Mouse (Mus musculus) kidney, embryonic 14.5 days (tissue): ENCODE measurements at regions not wholly inside any gene's neighbourhood (a gene's known extent, or its start where the extent isn't known, plus 50 kb on each side); places are given as distances from the start of the nearest gene placed in this dataset.

Experiments
- ATAC-seq: fragments of 200-750 bp; cut with Nextera tagmentation; 2 replicates; pipeline ENCODE4 v1.8.0; 2017; ENCODE audit warnings: moderate number of reproducible peaks, mild to moderate bottlenecking, moderate TSS enrichment, moderate library complexity; ENCODE audit not compliant: low FRiP score, low TSS enrichment
- H3K27ac ChIP-seq: fragments of 300-500 bp; sonication (generic); 2 replicates; pipeline ENCODE4 v1.5.1; 2014; ENCODE audit warnings: low read depth, mild to moderate bottlenecking, low read length, moderate library complexity, mixed read lengths
- H3K27me3 ChIP-seq: fragments of 300-500 bp; sonication (generic); 2 replicates; pipeline ENCODE4 v1.6.1; 2014; ENCODE audit warnings: mild to moderate bottlenecking, low read length; ENCODE audit not compliant: control insufficient read depth, insufficient read depth
- H3K36me3 ChIP-seq: fragments of 300-500 bp; sonication (generic); 2 replicates; pipeline ENCODE4 v1.6.1; 2014; ENCODE audit warnings: low read length, mixed read lengths; ENCODE audit not compliant: control insufficient read depth, insufficient read depth
- H3K4me1 ChIP-seq: fragments of 300-500 bp; sonication (generic); 2 replicates; pipeline ENCODE4 v1.6.1; 2014; ENCODE audit warnings: low read length, mixed read lengths; ENCODE audit not compliant: control insufficient read depth, insufficient read depth
- H3K4me2 ChIP-seq: fragments of 300-500 bp; sonication (generic); replicated peaks from 2 replicates; pipeline ENCODE4 v1.6.1; 2014; ENCODE audit warnings: low read depth, mild to moderate bottlenecking, low read length
- H3K4me3 ChIP-seq: fragments of 300-500 bp; sonication (generic); 2 replicates; pipeline ENCODE4 v1.5.1; 2014; ENCODE audit warnings: mild to moderate bottlenecking, low read length
- H3K9ac ChIP-seq: fragments of 300-500 bp; sonication (generic); 2 replicates; pipeline ENCODE4 v1.6.1; 2014; ENCODE audit warnings: low read depth, mild to moderate bottlenecking, low read length, moderate library complexity
- H3K9me3 ChIP-seq: fragments of 300-500 bp; sonication (generic); 2 replicates; pipeline ENCODE4 v1.6.1; 2016; ENCODE audit warnings: low read length; ENCODE audit not compliant: control insufficient read depth
- WGBS: fragments of 180-500 bp; shearing (Covaris S2); extraction: QIAGEN DNeasy Blood & Tissue Kit; methylation state at CpG from one replicate; pipeline ENCODE4 v1.1.7; 2014; 5-methylcytosine and 5-hydroxymethylcytosine counted together

GRCm38 (mm10) chr6:141161626-141162233, 87.3 kb upstream of the Pde3a start:
- Histone ChIP-seq H3K27me3 (no peaks in the 10 kb centered on the region), H3K36me3 (no peaks in the 10 kb centered on the region), H3K4me1 (no peaks in the 10 kb centered on the region), H3K4me3 (no peak overlapping the region), H3K4me2 (no peak overlapping the region), H3K9me3 (no peaks in the 10 kb centered on the region), H3K27ac (0 out of 2 replicates have a peak overlapping the region, but pooled peaks have one; percentile 24), H3K9ac (no peak overlapping the region)
- ATAC-seq: peak; percentile 64; the same call in 1 of the 2 replicates
- 59% methylated on average over 3 of the region's 3 CpGs for WGBS

- no peak overlapping the region for H3K4me3 ChIP-seq
- no peak overlapping the region for H3K27ac ChIP-seq
- ATAC-seq: no peak
- no peak overlapping the region for H3K4me2 ChIP-seq
- H3K4me1 ChIP-seq: no peaks in the 10 kb centered on the region
- H3K36me3 ChIP-seq: no peaks in the 10 kb centered on the region
- 50% methylated on average over 3 of the region's 3 CpGs for WGBS
- no peak overlapping the region for H3K9ac ChIP-seq
- no peaks in the 10 kb centered on the region for H3K27me3 ChIP-seq
- no peaks in the 10 kb centered on the region for H3K9me3 ChIP-seq
Measured at GRCm38 (mm10) chr6:141167270-141167669, 81.8 kb upstream of the Pde3a start.

GRCm38 (mm10) chr6:141168356-141168755, 80.7 kb upstream of the Pde3a start:
- no peak for ATAC-seq

GRCm38 (mm10) chr6:141183782-141184181, 65.3 kb upstream of the Pde3a start:
- H3K4me1 ChIP-seq: no peaks in the 10 kb centered on the region

More at GRCm38 (mm10) chr6:141168356-141168755, 80.7 kb upstream of the Pde3a start:
- no peaks in the 10 kb centered on the region for H3K9me3 ChIP-seq
- no peak overlapping the region for H3K9ac ChIP-seq
- 29% methylated on average over 3 of the region's 3 CpGs for WGBS
- no peaks in the 10 kb centered on the region for H3K27me3 ChIP-seq
- no peaks in the 10 kb centered on the region for H3K4me1 ChIP-seq
- H3K36me3 ChIP-seq: no peaks in the 10 kb centered on the region
- no peak overlapping the region for H3K27ac ChIP-seq
- H3K4me3 ChIP-seq: no peak overlapping the region
- H3K4me2 ChIP-seq: no peak overlapping the region

GRCm38 (mm10) chr6:141188036-141188435, 61.0 kb upstream of the Pde3a start:
- Histone ChIP-seq H3K4me3 (no peak overlapping the region), H3K36me3 (no peaks in the 10 kb centered on the region), H3K9ac (no peak overlapping the region), H3K27me3 (no peaks in the 10 kb centered on the region), H3K4me1 (no peaks in the 10 kb centered on the region), H3K9me3 (no peaks in the 10 kb centered on the region), H3K4me2 (no peak overlapping the region), H3K27ac (no peak overlapping the region)
- WGBS: 65% methylated on average over 3 of the region's 3 CpGs
- ATAC-seq: no peak

More at GRCm38 (mm10) chr6:141183782-141184181, 65.3 kb upstream of the Pde3a start:
- H3K9me3 ChIP-seq: no peaks in the 10 kb centered on the region
- H3K36me3 ChIP-seq: no peaks in the 10 kb centered on the region
- H3K9ac ChIP-seq: no peak overlapping the region
- no peak overlapping the region for H3K4me3 ChIP-seq
- no peak overlapping the region for H3K4me2 ChIP-seq
- no peak overlapping the region for H3K27ac ChIP-seq
- 69% methylated on average over 1 of the region's 1 CpGs for WGBS
- H3K27me3 ChIP-seq: no peaks in the 10 kb centered on the region
- ATAC-seq: no peak

- no peak for ATAC-seq
- Histone ChIP-seq H3K9me3 (no peaks in the 10 kb centered on the region), H3K9ac (no peak overlapping the region), H3K27ac (no peak overlapping the region), H3K27me3 (no peaks in the 10 kb centered on the region), H3K4me2 (no peak overlapping the region), H3K36me3 (no peaks in the 10 kb centered on the region), H3K4me3 (no peak overlapping the region), H3K4me1 (no peaks in the 10 kb centered on the region)
- 75% methylated on average over 5 of the region's 5 CpGs for WGBS
Measured at GRCm38 (mm10) chr6:141189093-141189492, 60.0 kb upstream of the Pde3a start.

- H3K27me3 ChIP-seq: no peaks in the 10 kb centered on the region
- H3K4me1 ChIP-seq: no peaks in the 10 kb centered on the region
- ATAC-seq: no peak
- no peak overlapping the region for H3K4me3 ChIP-seq
- no peaks in the 10 kb centered on the region for H3K36me3 ChIP-seq
- no peak overlapping the region for H3K9ac ChIP-seq
- no peaks in the 10 kb centered on the region for H3K9me3 ChIP-seq
- H3K4me2 ChIP-seq: no peak overlapping the region
- H3K27ac ChIP-seq: no peak overlapping the region
- WGBS: 88% methylated on average over 3 of the region's 3 CpGs
Measured at GRCm38 (mm10) chr6:141189701-141190100, 59.4 kb upstream of the Pde3a start.

- H3K36me3 ChIP-seq: no peaks in the 10 kb centered on the region
- H3K27me3 ChIP-seq: no peaks in the 10 kb centered on the region
- no peak for ATAC-seq
- H3K4me2 ChIP-seq: no peak overlapping the region
- H3K9ac ChIP-seq: no peak overlapping the region
- no peak overlapping the region for H3K27ac ChIP-seq
- no peaks in the 10 kb centered on the region for H3K4me1 ChIP-seq
- no peaks in the 10 kb centered on the region for H3K9me3 ChIP-seq
- 80% methylated on average over 5 of the region's 5 CpGs for WGBS
- no peak overlapping the region for H3K4me3 ChIP-seq
Measured at GRCm38 (mm10) chr6:141190383-141190782, 58.7 kb upstream of the Pde3a start.

- Histone ChIP-seq H3K27ac (no peak overlapping the region), H3K9ac (no peak overlapping the region), H3K27me3 (no peaks in the 10 kb centered on the region), H3K4me2 (no peak overlapping the region), H3K4me3 (no peak overlapping the region), H3K36me3 (no peaks in the 10 kb centered on the region), H3K4me1 (no peaks in the 10 kb centered on the region), H3K9me3 (no peaks in the 10 kb centered on the region)
- 96% methylated on average over 4 of the region's 4 CpGs for WGBS
- ATAC-seq: no peak
Measured at GRCm38 (mm10) chr6:141197501-141197900, 51.6 kb upstream of the Pde3a start.
